Mouse (Mus musculus): ENCODE measurements around the gene Lin28b.
"Not testable (repeated sequence)": the region's sequence is repeated elsewhere in the genome, so short reads cannot be mapped to it uniquely, and the experiment has no call there.

Gene Lin28b

GRCm38 (mm10) chr10:45410624-45411341, 75.4 kb downstream of the Lin28b start:
- DNase-seq: no peak

DNA sequence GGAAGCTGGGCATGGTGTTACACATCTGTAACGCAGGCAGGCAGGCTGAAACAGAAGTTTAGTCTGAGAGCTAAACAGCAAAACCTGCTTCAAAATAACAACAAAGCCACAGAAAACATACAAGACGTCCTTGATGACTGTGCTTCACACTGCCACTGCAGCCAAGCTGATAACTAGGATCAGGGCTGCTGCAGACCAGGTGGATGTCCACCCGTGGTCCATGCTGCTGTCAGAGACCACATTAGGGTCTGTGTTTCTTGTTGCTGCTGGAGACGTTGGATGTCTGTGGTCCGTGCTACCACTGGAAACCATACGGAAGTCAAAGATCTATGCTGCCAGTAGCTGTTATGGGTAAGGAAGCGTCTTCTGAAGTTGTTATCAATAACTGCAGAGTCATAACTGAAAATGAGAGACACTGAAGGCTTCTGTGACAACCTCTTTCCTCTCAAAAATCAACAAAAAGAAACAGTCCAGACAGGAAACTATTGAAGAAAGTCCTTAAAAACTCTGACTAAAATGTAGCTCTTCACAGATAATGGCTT, 86.4 kb downstream of the Lin28b start:
- DNase-seq: no peak

- DNase-seq: no peak
These were observed 88.0 kb downstream of the Lin28b start for GRCm38 (mm10) chr10:45398211-45398610.

DNA sequence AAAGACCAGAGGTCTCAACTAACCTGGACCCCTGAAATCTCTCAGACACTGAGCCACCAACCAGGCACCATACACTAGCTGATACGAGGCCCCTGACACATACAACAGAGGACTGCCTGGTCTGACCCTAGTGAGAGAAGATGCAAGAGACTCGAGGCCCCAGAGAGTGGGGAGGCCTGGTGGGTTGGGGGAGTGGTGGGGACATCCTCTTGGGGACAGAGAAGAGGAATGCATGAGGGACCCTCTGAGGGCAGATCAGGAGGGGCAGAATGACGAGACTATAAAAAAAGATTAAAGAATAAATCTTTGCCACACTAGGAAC, 103.6 kb downstream of the Lin28b start:
- DNase-seq: no peak

- DNase-seq: no peak
These were observed 104.1 kb downstream of the Lin28b start for GRCm38 (mm10) chr10:45381937-45382636.

DNA sequence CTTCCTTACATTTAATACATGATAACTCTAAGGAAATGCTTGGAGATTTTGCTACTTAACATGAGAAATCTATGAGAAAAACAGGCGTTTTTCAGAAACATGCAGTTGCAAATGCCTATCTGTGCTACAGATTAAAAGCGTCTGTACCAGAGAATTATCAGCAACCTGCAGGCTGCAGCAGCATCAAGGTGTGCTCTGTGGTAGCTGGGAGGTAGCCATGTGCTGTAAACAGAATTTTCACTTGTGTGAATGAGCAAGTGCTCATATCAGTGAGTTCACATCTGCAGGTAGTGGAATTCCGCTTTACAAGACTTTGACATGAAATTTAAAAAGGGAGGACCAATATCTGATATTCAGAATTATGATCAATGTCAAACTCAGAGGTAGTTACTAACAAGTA, 107.9 kb downstream of the Lin28b start:
- DNase-seq: no peak

DNA sequence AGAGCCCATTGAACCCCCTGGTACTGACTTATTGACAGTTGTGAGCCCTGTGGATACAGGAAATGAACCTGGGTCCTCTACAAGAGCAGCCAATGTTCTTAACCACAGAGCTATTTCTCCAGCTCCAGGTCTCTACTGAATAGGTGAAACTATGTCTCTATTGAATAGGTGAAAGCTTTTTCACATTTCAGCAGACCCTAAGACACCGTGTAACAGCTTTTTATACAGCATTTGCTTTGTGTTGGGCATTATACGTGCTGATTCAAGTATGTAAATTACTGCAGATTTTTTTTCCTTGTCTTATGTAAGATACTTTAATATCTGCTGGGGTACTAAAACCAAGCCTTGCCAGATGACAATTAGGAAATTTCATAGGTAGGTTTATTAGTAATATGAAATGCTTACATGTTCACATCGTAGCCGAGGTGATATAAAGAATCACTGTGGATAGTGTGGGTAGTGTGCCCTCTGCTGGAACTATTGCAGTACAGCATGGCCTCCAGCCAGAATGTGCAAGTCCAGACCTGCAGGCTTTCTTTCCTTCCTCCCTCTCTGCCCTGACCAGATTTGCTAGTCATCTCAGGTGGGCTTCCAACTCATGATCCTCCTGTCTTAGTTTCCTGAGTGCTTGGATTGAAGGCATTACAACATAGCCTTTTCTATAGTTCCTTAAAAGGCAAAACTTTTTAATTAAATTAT, 113.1 kb downstream of the Lin28b start:
- DNase-seq: peak; percentile 36

DNA sequence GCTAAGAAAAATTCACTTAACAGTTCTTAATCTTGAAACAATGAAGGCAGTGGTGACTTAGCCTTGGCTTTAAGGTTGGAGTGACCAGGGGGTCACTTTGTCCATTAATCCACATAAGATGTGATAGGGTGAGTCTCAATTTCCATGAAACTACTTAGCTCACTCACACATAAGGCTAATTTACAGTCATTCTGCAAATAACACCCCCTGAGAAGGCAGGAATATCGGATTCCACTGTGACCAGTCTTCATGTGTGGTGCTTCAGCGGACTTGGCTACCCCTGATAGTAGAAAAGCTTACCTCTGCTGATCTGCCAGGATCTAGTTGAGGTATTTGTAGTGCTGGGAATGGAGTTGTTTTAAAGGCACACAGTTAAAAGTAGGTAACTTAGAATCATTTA, 115.7 kb downstream of the Lin28b start:
- no peak for DNase-seq

DNA sequence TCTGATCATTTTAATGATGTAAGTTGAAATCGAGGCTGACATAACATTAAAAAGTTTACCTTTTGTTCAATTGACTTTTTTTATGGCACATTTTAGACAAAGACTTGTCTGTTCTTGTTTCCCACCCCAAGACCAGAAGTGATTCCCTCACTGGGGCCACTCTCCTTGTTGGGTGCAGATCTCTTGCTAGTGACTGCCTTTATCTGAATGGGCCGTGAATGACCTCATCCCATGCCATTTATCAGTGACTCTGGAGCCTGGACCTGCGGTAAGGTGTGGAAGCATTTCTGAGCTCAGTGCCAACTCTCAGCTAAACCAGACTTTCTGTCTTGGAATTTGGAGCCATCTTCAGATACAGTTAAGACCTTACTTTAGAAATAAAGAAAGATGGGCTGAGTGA, 116.6 kb downstream of the Lin28b start:
- DNase-seq: no peak

GRCm38 (mm10) chr10:45366987-45367705, 119.0 kb downstream of the Lin28b start:
- no peak for DNase-seq

DNA sequence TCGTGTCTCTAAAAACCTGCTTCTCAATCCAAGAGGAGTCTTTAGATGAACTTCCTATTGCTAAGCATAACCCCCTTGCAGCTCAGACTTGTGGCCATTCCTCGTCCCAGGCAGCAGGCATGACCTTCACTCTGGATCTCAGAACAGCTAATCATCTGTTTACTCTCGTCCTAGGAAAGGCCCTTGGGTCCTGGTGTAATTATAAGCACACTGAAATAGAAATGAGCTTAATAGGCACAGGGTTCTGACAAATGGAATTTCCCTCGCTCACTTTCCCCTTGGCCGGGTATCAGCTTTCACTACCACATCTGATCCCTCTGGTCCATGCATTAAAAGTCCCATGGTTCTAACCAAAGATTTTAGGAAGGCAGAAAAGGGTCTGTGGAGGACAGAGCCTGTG, 122.8 kb downstream of the Lin28b start:
- DNase-seq: no peak

- DNase-seq: no peak
These were observed 130.1 kb downstream of the Lin28b start for GRCm38 (mm10) chr10:45356091-45356490.

DNA sequence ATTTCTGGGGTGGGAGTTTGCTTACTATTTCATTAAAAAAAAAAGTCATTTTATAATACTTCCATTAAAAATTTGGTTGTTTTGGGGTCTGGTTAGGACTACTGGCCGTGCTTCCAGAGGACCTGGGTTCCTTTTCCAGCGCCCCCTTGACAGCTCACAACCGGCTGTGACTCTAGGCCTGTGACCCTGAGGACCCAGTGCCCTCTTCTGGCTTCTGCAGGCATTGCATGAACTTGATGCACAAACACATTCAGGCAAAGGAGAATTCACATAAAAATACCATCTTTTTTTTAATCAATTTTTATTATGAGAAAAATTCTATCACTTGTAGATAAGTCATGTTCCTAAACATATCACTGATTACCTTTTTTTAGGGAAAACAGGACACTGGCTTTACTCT, 138.1 kb downstream of the Lin28b start:
- not testable (repeated sequence) for DNase-seq

- no peak for DNase-seq
These were observed 141.0 kb downstream of the Lin28b start for GRCm38 (mm10) chr10:45345217-45345616.

GRCm38 (mm10) chr10:45344381-45344780, 141.8 kb downstream of the Lin28b start:
- no peak for DNase-seq

- no peak for DNase-seq
These were observed 147.1 kb downstream of the Lin28b start for GRCm38 (mm10) chr10:45339106-45339505.

DNA sequence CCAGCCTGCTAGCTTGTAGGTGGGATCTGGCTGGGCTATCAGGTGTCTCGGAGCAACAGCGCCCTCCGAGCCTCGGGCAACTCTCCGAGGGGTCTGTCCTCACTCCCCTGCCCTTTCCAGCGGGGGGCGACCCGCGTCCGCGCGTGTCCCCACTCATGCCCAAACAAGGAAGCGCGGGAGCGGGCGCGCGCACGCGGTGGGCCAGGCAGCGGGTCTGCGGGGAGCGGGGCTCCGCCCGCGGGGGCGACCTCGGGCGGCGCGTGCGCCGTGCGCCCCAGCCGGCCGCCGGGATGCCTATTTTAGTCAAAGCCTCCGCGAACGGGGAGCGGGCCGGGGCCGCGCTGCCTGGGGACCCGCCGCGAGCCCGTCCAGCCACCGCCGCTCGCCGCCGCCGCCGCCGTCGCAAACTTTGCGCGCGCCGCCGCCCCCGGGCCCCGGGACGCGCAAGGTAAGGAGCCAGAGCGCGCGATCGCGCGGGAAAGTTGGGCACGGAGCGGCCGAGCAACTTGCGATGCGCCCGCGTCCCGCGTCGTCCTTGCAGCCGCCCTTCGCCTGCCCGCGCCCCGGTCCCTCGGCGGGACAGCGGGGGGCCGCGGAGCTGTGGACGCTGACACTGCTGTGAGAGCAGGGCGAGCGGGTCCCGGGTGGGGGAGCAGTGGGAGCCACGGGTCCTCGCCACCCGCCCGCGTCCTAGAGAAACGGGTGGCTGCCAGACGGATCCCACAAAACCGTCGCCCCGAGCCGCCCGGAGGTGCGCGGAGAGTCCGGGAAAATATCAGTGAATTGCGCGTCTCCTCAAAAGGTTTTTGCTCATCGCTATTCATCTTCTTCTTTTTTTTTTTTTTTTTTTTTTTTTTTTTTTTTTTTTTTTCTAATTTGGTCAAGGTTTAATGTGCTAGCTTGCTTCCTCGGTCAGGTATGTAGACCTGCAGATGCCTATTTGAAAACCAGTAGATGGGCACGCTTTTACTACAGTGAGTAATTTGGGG, 150.5 kb downstream of the Lin28b start, which contains the start of gene Bves:
Bves (plus strand) TSS at position 339 of the 989 bp plus-strand sequence.
- DNase-seq: no peak

- DNase-seq: no peak
These were observed 151.3 kb downstream of the Lin28b start for GRCm38 (mm10) chr10:45334925-45335324.

DNA sequence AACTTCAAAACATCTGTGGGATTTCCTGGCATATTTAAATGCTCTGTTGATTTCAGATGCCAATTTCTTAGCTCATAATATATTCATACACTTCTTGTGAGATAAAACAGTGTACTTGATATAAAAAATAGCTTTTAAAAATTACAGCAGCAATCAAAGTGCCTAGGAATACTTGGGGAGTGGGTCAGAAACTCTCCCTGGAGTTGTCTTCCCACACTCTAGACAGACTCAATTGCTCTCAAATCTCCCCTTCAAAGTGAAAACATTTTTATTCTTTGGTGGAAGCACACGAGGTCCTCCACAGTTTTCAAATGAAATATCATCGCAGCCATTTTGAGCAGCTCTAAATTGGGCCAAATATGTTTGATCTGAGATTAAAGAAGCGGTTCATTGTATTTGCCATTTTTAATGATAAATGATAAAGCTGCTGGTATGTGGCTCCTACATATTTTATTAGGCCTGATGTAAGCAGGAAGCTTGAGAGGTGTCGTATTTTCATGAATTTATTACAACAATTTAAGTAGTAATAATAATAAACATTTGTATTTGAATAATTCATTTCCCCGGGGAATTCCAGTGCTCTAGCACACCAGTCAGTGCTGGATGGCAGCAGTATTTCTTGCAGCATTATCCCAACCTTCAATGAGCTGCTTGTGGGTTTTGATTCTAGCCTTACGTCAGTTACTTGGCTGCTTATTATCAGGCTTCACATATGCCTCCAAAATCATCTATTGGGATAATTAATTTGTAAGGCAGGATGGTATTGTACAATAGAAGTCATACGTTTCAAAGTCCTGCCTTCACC, 157.8 kb downstream of the Lin28b start:
- no peak for DNase-seq

Data from cerebellum, adult 8-10 months (tissue).